Mouse (Mus musculus): ENCODE measurements around the gene Nr4a1. TPM values are rescaled to one million over a fixed set of nuclear protein-coding genes. Genes with fewer than 3 reads are reported as not detected.

The Nr4a1 gene
- polyA plus RNA-seq, 2 experiments = 0.19 to 0.42 TPM

- Histone ChIP-seq H3K27me3 (ENCODE audit: control insufficient read depth, insufficient read depth, low read length) (peaks cover 5% of the 10 kb centered on the region), H3K9ac (replicated peaks) (no peak overlapping the region), H3K9me3 (ENCODE audit: control insufficient read depth, low read length) (no peaks in the 10 kb centered on the region), H3K27ac (no peak overlapping the region), H3K36me3 (replicated peaks; ENCODE audit: control insufficient read depth, insufficient read depth, low read depth) (no peaks in the 10 kb centered on the region), H3K4me1 (replicated peaks; ENCODE audit: control insufficient read depth in 2 of 2, insufficient read depth in 2 of 2, low read length in 1 of 2) (no peaks in the 10 kb centered on the region), H3K4me3 (ENCODE audit: insufficient read depth in 1 of 2, low read depth in 2 of 2, low read length in 2 of 2) (no peak overlapping the region), H3K4me2 (ENCODE audit: low read depth) (no peak overlapping the region)
- DNase-seq (ENCODE audit: low read depth in 3 of 3, low spot score in 3 of 3) (no peak), ATAC-seq (ENCODE audit: insufficient read depth) (no peak)
- WGBS (ENCODE audit: insufficient replicate concordance) = 79% methylated on average over 19 of the region's 19 CpGs
- TF ChIP-seq CTCF (IDR thresholded peaks at IDR 0.05; ENCODE audit: low read depth) = no peak
- no peak for TF ChIP-seq EP300 (IDR thresholded peaks at IDR 0.05; ENCODE audit: low read depth)
Measured at GRCm38 (mm10) chr15:101230503-101230902, 23.6 kb upstream of the Nr4a1 start.

DNA sequence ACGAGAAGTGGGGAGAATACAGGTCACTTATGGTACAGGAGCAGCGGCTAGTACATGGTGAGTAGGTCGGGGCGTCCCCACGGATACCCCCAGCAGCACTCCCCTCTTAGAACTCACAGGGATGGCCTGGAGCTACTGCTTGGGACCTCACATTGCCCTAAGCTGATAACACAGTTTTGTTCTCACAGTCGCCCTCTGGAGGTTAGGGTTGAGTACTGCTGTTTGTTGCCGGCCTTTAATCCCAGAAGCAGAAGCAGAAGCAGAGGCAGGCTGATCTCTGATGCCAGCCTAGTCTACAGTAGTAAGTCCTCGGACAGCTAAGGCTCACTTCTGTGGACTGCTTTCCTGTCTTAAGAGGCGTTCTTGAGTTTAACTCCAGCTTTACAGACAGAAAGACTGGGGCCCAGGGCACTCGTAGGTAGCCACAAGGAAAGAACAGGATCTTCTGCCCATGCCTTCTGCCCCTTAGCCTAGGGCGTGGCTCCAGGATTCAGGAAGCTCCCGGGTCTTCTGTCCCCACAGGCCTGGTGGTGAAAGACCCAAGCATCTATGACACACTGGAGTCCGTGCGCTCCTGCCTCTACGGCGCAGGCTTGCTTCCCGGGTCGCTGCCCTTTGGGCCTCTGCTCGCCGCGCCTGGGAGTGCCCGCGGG lies 22.9 kb upstream of the Nr4a1 start:
- H3K9ac ChIP-seq (replicated peaks) = no peak overlapping the region
- no peak for ATAC-seq (ENCODE audit: insufficient read depth)
- no peak overlapping the region for H3K4me3 ChIP-seq (ENCODE audit: insufficient read depth in 1 of 2, low read depth in 2 of 2, low read length in 2 of 2)
- H3K27ac ChIP-seq = no peak overlapping the region
- no peaks in the 10 kb centered on the region for H3K9me3 ChIP-seq (ENCODE audit: control insufficient read depth, low read length)
- no peak overlapping the region for H3K4me2 ChIP-seq (ENCODE audit: low read depth)
- H3K4me1 ChIP-seq (replicated peaks; ENCODE audit: control insufficient read depth in 2 of 2, insufficient read depth in 2 of 2, low read length in 1 of 2) = no peaks in the 10 kb centered on the region
- peaks cover under 1% of the 10 kb centered on the region; the same call in 1 of the 2 replicates for H3K27me3 ChIP-seq (ENCODE audit: control insufficient read depth, insufficient read depth, low read length)
- DNase-seq (ENCODE audit: low read depth in 3 of 3, low spot score in 3 of 3) = no peak
- no peaks in the 10 kb centered on the region for H3K36me3 ChIP-seq (replicated peaks; ENCODE audit: control insufficient read depth, insufficient read depth, low read depth)
- WGBS (ENCODE audit: insufficient replicate concordance) = 71% methylated on average over 23 of the region's 23 CpGs
- no peak for TF ChIP-seq EP300 (IDR thresholded peaks at IDR 0.05; ENCODE audit: low read depth)
- peak; percentile 65 for TF ChIP-seq CTCF (IDR thresholded peaks at IDR 0.05; ENCODE audit: low read depth)

- no peak overlapping the region for H3K4me3 ChIP-seq (ENCODE audit: insufficient read depth in 1 of 2, low read depth in 2 of 2, low read length in 2 of 2)
- no peak for TF ChIP-seq EP300 (IDR thresholded peaks at IDR 0.05; ENCODE audit: low read depth)
- TF ChIP-seq CTCF (IDR thresholded peaks at IDR 0.05; ENCODE audit: low read depth) = no peak
- H3K9ac ChIP-seq (replicated peaks) = no peak overlapping the region
- H3K27ac ChIP-seq = no peak overlapping the region
- DNase-seq (ENCODE audit: low read depth in 3 of 3, low spot score in 3 of 3) (no peak), ATAC-seq (ENCODE audit: insufficient read depth) (no peak)
- no peaks in the 10 kb centered on the region for H3K4me1 ChIP-seq (replicated peaks; ENCODE audit: control insufficient read depth in 2 of 2, insufficient read depth in 2 of 2, low read length in 1 of 2)
- WGBS (ENCODE audit: insufficient replicate concordance) = 77% methylated on average over 50 of the region's 56 CpGs
- no peak overlapping the region for H3K4me2 ChIP-seq (ENCODE audit: low read depth)
- no peaks in the 10 kb centered on the region for H3K36me3 ChIP-seq (replicated peaks; ENCODE audit: control insufficient read depth, insufficient read depth, low read depth)
- H3K9me3 ChIP-seq (ENCODE audit: control insufficient read depth, low read length) = no peaks in the 10 kb centered on the region
- H3K27me3 ChIP-seq (ENCODE audit: control insufficient read depth, insufficient read depth, low read length) = no peaks in the 10 kb centered on the region
Measured at GRCm38 (mm10) chr15:101231648-101232180, 22.4 kb upstream of the Nr4a1 start.

- DNase-seq (ENCODE audit: low read depth in 3 of 3, low spot score in 3 of 3) (no peak), ATAC-seq (ENCODE audit: insufficient read depth) (no peak)
- no peaks in the 10 kb centered on the region for H3K36me3 ChIP-seq (replicated peaks; ENCODE audit: control insufficient read depth, insufficient read depth, low read depth)
- 44% methylated on average over 4 of the region's 4 CpGs for WGBS (ENCODE audit: insufficient replicate concordance)
- H3K9ac ChIP-seq (replicated peaks) = no peak overlapping the region
- no peaks in the 10 kb centered on the region for H3K9me3 ChIP-seq (ENCODE audit: control insufficient read depth, low read length)
- H3K27me3 ChIP-seq (ENCODE audit: control insufficient read depth, insufficient read depth, low read length) = no peaks in the 10 kb centered on the region
- H3K4me2 ChIP-seq (ENCODE audit: low read depth) = no peak overlapping the region
- H3K4me3 ChIP-seq (ENCODE audit: insufficient read depth in 1 of 2, low read depth in 2 of 2, low read length in 2 of 2) = no peak overlapping the region
- no peak for TF ChIP-seq EP300 (IDR thresholded peaks at IDR 0.05; ENCODE audit: low read depth)
- no peak for TF ChIP-seq CTCF (IDR thresholded peaks at IDR 0.05; ENCODE audit: low read depth)
- H3K4me1 ChIP-seq (replicated peaks; ENCODE audit: control insufficient read depth in 2 of 2, insufficient read depth in 2 of 2, low read length in 1 of 2) = no peaks in the 10 kb centered on the region
- no peak overlapping the region for H3K27ac ChIP-seq
Measured at GRCm38 (mm10) chr15:101232607-101233006, 21.5 kb upstream of the Nr4a1 start.

DNA sequence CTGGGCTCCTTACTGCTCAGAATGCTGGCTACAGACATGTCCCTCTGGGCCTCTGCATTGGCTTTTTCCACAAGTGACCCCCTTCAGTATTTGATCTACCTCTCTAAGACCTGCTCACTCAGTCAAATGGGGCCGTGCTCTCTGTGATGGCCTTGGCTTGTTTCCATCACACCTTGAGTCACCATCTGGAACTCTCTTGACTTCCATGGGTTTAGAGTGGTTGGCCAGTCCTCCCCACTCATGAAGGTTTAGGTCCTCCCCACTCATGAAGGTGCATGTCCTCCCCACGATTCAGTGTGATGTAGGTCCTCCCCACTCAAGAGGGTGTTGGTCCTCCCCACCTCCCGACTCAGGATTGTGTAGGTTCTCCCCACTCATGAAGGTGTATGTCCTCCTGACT lies 20.9 kb upstream of the Nr4a1 start:
- DNase-seq (ENCODE audit: low read depth in 3 of 3, low spot score in 3 of 3) (no peak), ATAC-seq (ENCODE audit: insufficient read depth) (no peak)
- Histone ChIP-seq H3K9ac (replicated peaks) (no peak overlapping the region), H3K36me3 (replicated peaks; ENCODE audit: control insufficient read depth, insufficient read depth, low read depth) (no peaks in the 10 kb centered on the region), H3K4me1 (replicated peaks; ENCODE audit: control insufficient read depth in 2 of 2, insufficient read depth in 2 of 2, low read length in 1 of 2) (no peaks in the 10 kb centered on the region), H3K27me3 (ENCODE audit: control insufficient read depth, insufficient read depth, low read length) (no peaks in the 10 kb centered on the region; the same call in 1 of the 2 replicates), H3K4me2 (ENCODE audit: low read depth) (no peak overlapping the region), H3K9me3 (ENCODE audit: control insufficient read depth, low read length) (no peaks in the 10 kb centered on the region), H3K4me3 (ENCODE audit: insufficient read depth in 1 of 2, low read depth in 2 of 2, low read length in 2 of 2) (no peak overlapping the region), H3K27ac (no peak overlapping the region)
- WGBS (ENCODE audit: insufficient replicate concordance) = 63% methylated on average over 3 of the region's 3 CpGs
- no peak for TF ChIP-seq CTCF (IDR thresholded peaks at IDR 0.05; ENCODE audit: low read depth)
- no peak for TF ChIP-seq EP300 (IDR thresholded peaks at IDR 0.05; ENCODE audit: low read depth)
